Mouse (Mus musculus) G1E (cell line): Measurements from ENCODE around the gene Ankrd35.

Source experiments
- CTCF ChIP-seq: IDR thresholded peaks from 2 replicates; pipeline ENCODE4 v1.5.1; 2012; ENCODE audit warnings: low read depth, low read length, inconsistent platforms, mixed read lengths
- POLR2AphosphoS5 ChIP-seq: IDR thresholded peaks from 2 replicates; pipeline ENCODE4 v1.6.1; 2012; ENCODE audit warnings: low read depth, low read length, inconsistent platforms; ENCODE audit not compliant: insufficient replicate concordance

GRCm38 (mm10) chr3:96669727-96670468 is at the start of gene Ankrd35:
- TF ChIP-seq CTCF = no peak
- no peak for TF ChIP-seq POLR2AphosphoS5
